Mouse (Mus musculus) lung, postnatal 4 days (tissue): ENCODE measurements around the gene Prdm2.

Experiments used
- DNase-seq, 2 experiments: peaks; one replicate each; pipeline ENCODE4 v3.0.0; 2021

The Prdm2 gene

GRCm38 (mm10) chr4:143212341-143213174 is at the start of gene Prdm2:
TSS of gene Prdm2 (minus strand) at chr4:143212995.
- DNase-seq = peak; percentile 80

DNA sequence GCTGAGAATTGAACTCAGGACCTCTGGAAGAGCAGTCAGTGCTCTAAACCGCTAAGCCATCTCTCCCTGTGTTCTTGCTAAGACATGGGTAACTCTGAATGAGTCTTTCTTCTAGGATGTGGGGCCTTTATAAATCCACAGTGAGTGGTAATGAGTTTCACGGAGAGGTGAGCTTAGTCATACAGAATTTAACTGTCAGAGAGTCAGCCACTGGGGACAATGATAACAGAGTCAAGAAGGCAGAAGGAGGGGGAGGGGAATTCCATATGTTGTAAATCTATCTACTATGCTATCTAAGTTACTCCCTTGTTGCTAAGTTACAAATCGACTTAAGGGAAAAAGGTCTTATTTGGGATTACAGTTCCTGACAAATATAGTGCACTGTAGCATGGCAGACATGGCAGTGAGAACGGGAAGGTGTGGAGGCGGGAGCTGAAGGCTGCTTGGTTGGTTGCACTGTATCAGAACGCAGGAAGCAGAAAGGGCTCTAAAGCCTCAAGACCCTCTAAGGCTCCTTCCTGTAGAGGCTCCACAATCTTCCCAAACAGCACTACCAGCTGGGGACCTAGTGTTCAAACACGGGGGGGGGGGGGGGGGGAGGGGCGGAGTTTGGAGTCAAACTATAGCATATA is 47.0 kb upstream of the Prdm2 start:
- no peak for DNase-seq

DNA sequence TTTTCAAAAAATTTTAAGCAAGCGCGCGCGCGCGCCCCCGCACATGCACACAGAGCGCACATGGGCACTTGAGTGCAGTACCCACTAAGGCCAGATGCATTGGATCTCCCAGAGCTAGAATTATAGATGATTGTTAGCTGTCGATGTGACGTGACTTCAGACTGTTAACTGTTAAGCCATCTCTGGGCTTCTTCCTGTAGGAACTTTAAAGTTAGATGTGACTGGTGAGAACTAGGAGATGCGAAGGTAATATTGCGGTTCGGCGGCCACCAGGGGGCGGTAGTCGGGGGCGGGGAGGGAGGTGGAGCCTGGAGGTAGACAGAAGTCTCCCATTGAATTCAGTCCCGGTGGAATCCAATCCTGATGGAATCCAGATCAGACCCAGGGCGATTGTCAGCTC is 45.7 kb upstream of the Prdm2 start:
- DNase-seq = peak; percentile 43 to 72

DNA sequence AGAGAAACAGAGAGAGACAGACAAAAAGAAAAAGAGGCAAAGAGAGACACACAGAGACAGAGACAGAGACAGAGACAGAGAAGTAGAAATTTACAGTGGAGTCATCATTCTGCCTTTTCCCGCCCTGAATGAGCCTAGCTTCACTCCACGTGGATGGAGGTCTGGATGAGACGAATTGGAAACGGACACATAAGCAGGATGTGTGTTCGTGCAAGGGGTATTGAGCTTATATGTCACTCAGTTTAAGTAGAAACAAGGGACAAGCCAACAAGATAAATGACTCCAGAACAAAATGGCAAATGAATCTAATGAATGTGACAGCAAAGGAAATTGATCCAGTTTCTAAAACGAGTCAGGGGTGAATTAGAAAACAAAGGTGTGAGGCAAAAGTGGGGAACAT is 45.2 kb upstream of the Prdm2 start:
- no peak for DNase-seq

GRCm38 (mm10) chr4:143255541-143255940 is 42.7 kb upstream of the Prdm2 start:
- DNase-seq = no peak

- DNase-seq = no peak
These were observed 40.6 kb upstream of the Prdm2 start for GRCm38 (mm10) chr4:143253356-143253755.

DNA sequence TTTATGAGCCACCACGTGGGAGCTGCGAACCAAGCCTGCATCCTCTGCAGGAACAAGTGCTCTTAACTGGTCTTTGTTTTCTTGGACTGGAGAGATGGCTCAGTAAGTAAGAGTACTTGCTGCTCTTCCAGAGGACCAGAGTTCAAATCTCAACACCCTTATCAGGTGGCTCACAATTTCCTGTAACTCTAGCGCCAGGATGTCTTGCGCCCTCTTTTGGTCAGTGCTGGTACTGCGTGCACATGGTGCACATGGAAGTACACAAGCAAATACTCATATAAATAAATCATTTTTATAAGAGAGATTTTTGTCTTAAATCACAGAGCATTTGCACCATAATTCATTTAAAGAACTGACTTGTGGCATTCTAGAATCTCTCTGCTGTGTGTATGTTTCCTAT is 35.3 kb upstream of the Prdm2 start:
- peak in 1 of 2 experiments; percentile 14 for DNase-seq

GRCm38 (mm10) chr4:143241294-143241693 is 28.5 kb upstream of the Prdm2 start:
- no peak for DNase-seq

DNA sequence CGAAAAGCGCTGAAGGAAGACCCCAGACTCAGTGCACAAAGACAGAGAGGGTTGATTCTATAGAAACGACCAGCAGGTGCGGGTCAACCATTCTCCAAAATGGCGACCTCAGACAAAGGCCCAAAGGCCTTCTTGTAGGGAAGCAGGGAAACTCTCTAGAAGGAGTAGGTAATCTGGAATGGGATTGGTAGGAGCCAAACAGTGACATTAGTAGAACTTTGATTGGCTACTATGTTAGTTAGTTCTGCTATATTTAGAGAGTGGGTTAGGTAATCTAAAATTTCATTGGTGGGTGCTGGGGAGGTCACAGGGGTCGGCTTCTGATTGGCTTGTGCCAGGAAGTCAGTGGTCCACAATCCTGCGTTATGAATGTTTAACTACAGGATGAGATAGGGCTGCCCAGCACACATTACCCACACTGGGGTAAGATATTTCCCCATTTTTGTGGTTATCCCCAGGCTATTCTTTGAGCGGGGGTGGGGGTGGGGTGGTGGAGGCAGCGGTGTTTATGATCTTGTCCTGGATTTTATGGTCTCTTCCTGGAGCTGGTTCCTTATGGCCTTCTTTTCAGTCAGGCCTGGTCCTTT is 26.9 kb upstream of the Prdm2 start:
- DNase-seq = no peak

DNA sequence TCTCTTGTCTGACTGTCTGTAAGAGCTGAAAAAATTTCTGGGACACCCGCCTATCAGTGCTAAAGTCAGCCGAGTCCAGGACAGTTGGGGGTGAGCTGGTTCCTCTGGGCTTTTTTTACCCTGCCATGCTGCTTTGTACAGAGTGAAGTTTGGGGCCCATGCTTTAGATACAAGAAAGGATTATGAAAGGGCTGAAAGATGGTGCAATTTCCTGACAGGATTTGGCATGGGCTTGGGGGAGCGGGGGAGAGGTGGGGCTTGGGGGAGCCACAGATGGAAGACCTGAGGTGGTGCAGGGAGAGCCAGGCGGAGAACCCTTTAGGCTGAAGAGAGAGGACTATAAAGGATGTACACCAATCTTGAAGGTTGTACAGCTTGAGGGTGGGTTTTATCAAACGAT is 26.3 kb upstream of the Prdm2 start:
- no peak for DNase-seq

GRCm38 (mm10) chr4:143238241-143239031 is 25.6 kb upstream of the Prdm2 start:
- DNase-seq = peak in 1 of 2 experiments; percentile 60

- DNase-seq = no peak
These were observed 19.1 kb upstream of the Prdm2 start for GRCm38 (mm10) chr4:143231790-143232422.

DNA sequence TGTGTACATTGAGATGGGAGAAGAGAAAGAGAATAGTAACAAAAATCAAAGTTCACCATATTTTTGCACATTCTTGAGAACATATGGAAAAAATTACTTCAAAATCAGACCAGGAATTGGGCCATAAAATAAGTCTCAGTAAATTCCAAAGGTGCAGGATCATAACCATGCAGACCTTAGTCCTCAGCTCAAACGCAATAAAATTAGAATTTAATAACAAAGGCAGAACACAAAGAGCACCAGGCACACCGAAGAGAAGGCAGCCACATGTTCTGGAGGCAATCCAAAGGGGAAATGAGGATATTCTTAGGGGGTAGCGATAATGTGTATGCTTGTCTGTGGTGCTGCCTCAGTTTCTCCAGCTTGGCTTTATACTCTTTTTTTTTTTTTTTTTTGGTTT is 18.3 kb upstream of the Prdm2 start:
- no peak for DNase-seq

- no peak for DNase-seq
These were observed 15.2 kb upstream of the Prdm2 start for GRCm38 (mm10) chr4:143227976-143228375.

- DNase-seq = no peak
These were observed 13.1 kb upstream of the Prdm2 start for GRCm38 (mm10) chr4:143225886-143226285.

- no peak for DNase-seq
These were observed 6.5 kb upstream of the Prdm2 start for GRCm38 (mm10) chr4:143219316-143219751.

DNA sequence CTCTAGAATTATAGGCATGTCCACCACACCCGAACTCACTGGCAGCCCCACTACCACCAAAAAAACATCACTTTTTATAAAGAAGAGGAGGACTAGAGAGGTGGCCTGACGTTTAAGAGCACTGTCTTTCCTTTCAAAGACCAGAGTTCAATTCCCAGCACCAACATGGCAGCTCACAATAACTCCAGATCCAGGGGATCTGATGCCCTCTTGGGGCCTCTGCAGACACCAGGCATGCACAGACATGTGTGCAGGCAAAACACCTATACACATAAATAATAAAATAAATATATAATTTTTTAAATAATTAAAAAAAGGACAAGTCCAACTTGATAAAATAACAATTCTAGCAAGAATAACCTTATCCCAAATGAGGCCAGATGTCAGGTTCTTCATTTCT is 6.1 kb upstream of the Prdm2 start:
- DNase-seq = no peak

DNA sequence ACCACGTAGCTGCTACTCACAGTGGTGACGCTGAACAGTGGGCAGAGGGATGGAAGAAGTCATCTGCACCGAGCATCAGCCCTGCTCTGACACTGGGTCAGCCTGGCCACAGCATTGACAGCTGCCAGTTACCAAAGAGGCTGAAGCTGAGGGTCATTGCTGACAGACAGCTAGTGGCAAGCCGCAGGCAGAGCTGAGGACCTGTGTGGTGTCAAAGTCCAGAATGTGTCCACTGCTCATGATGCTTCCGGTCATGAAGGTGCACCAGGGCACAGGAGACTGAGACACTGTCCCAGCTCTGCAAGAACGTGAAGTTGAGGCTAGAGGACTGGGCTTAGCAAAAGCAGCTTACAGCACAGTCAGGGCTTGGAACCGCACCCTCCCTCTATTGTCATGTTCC is 4.4 kb upstream of the Prdm2 start:
- no peak for DNase-seq

GRCm38 (mm10) chr4:143214221-143214797 is 1.5 kb upstream of the Prdm2 start:
- no peak for DNase-seq

- no peak for DNase-seq
These were observed 776 bp upstream of the Prdm2 start for GRCm38 (mm10) chr4:143213571-143213970.

- no peak for DNase-seq
These were observed 332 bp upstream of the Prdm2 start for GRCm38 (mm10) chr4:143213175-143213479.

- peak in 1 of 2 experiments; percentile 35 for DNase-seq
These were observed 1.0 kb downstream of the Prdm2 start for GRCm38 (mm10) chr4:143211584-143212340.
